Mouse (Mus musculus) right cerebral cortex, adult 18-20 months (tissue): ENCODE measurements at regions not wholly inside any gene's neighbourhood (a gene's known extent, or its start where the extent isn't known, plus 50 kb on each side); places are given as distances from the start of the nearest gene placed in this dataset.
A peak's percentile ranks its signal among the peaks of the same experiment; 100 is the strongest.

Experiments
- DNase-seq: peaks from one replicate; pipeline ENCODE4 v3.0.0; 2022; ENCODE audit warnings: mixed read lengths

- DNase-seq, result peak; percentile 59
These were observed 89.5 kb upstream of the Mrps22 start for GRCm38 (mm10) chr9:98690839-98691516.

- DNase-seq, result no peak
These were observed 84.1 kb upstream of the Mrps22 start for GRCm38 (mm10) chr9:98685548-98685947.

GRCm38 (mm10) chr9:98684336-98684735, 82.9 kb upstream of the Mrps22 start:
- no peak for DNase-seq

- no peak for DNase-seq
These were observed 74.2 kb upstream of the Mrps22 start for GRCm38 (mm10) chr9:98675612-98676011.

GRCm38 (mm10) chr9:98673461-98674114, 72.1 kb upstream of the Mrps22 start:
- DNase-seq, result no peak

- DNase-seq, result no peak
These were observed 70.9 kb upstream of the Mrps22 start for GRCm38 (mm10) chr9:98672361-98672760.

GRCm38 (mm10) chr9:98668423-98669330, 67.2 kb upstream of the Mrps22 start:
- no peak for DNase-seq

GRCm38 (mm10) chr9:98667072-98667471, 65.6 kb upstream of the Mrps22 start:
- no peak for DNase-seq

- DNase-seq, result no peak
These were observed 61.6 kb upstream of the Mrps22 start for GRCm38 (mm10) chr9:98663011-98663410.

- no peak for DNase-seq
These were observed 50.2 kb upstream of the Mrps22 start for GRCm38 (mm10) chr9:98651681-98652080.
